In the genomic region with DNA sequence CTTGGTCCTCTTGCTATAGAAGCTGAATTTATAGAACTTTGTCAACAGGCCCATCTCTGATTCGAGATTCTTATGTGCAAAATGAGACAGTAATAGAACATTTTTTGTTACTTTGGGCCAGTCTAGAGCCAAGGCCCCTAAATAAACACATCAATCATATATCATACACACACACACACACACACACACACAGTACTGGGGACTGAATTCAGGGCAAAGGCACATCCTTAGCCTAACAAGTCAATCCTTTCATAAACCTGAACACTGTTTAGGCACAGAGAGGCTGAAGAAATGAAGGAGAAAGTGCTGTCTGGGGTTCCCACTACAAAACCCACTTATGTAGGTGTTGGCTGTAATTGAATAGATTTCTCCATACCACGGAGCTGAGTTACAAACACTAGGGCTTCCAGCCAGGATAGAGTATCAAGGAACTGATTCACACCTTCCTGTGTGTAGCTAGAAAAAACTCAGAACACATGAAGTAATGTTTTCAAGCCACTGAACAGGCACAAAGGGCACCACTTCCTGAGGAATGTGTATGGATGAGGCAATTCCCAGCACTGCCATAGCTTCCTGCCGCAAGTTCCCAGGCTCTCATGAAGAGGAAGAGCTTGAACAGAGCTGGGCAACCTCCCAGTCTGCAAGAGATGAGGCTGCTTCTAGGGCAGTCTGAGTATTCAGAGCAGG, we compare ENCODE assay signal across 8 mouse cellular contexts. TPM values are rescaled to one million over a fixed set of nuclear protein-coding genes. Genes with fewer than 3 reads are reported as not detected.
A peak's percentile ranks its signal among the peaks of the same experiment; 100 is the strongest.
DNase-seq lines count a peak whose midpoint lies in the region; ATAC-seq and TF ChIP-seq lines count a peak whose summit lies in the region.

No protein-coding gene starts in this region.

- DNase-seq in adrenal gland, postnatal 14 days = peak; percentile 44
- no peak for DNase-seq in adrenal gland, postnatal 4 days (ENCODE audit: low spot score in 2 of 2)
- peak; percentile 63 for DNase-seq in kidney, postnatal 14 days
- peak; percentile 39 for DNase-seq in midbrain, postnatal 0 days (ENCODE audit: low spot score)
- no peak for DNase-seq in gastrocnemius, postnatal 14 days
- DNase-seq in layer of hippocampus, adult 2 months (ENCODE audit: low spot score in 2 of 2) = no peak

- no peak overlapping the region for H3K9ac ChIP-seq in midbrain, postnatal 0 days (replicated peaks; ENCODE audit: low read length, poor library complexity, severe bottlenecking)

- no peak overlapping the region for H3K4me2 ChIP-seq in midbrain, postnatal 0 days (ENCODE audit: low read depth, low read length, poor library complexity, severe bottlenecking)

- no peaks in the 10 kb centered on the region for H3K36me3 ChIP-seq in midbrain, postnatal 0 days (ENCODE audit: insufficient read depth, low read length)

- peak overlapping the region; percentile 58; the same call in 1 of the 2 replicates for H3K27ac ChIP-seq in midbrain, postnatal 0 days (ENCODE audit: low read depth, low read length)
- H3K27ac ChIP-seq in layer of hippocampus, adult 2 months = no peak overlapping the region; the same call in 1 of the 2 replicates

- H3K27me3 ChIP-seq in midbrain, postnatal 0 days (ENCODE audit: insufficient read depth, low read length) = no peaks in the 10 kb centered on the region

- 0 out of 2 replicates have a peak, but pooled peaks cover under 1% of the 10 kb centered on the region for H3K4me1 ChIP-seq in midbrain, postnatal 0 days (ENCODE audit: insufficient read depth, low read length)

- peak; percentile 61 for ATAC-seq in granulocyte monocyte progenitor cell, adult 5-6 weeks (replicated peaks; ENCODE audit: poor library complexity, severe bottlenecking)
- ATAC-seq in midbrain, postnatal 0 days (ENCODE audit: low FRiP score) = no peak
- no peak for ATAC-seq in erythroid progenitor cell, adult 5-6 weeks (replicated peaks; ENCODE audit: low FRiP score, poor library complexity, severe bottlenecking)

- WGBS in midbrain, postnatal 0 days = 64% methylated on average over 3 of the region's 3 CpGs

- H3K4me3 ChIP-seq in midbrain, postnatal 0 days (ENCODE audit: low read depth, low read length) = no peak overlapping the region
- no peak overlapping the region for H3K4me3 ChIP-seq in layer of hippocampus, adult 2 months

- H3K9me3 ChIP-seq in midbrain, postnatal 0 days (ENCODE audit: low read length) = no peaks in the 10 kb centered on the region

- intact Hi-C loops in gastrocnemius, postnatal 14 days (cut with DNase I; ENCODE audit: low total_unique reads) = no loop called here

- TF ChIP-seq CTCF in midbrain, postnatal 0 days (IDR thresholded peaks at IDR 0.05) = no peak
- no peak for TF ChIP-seq CTCF in layer of hippocampus, adult 2 months (conservative IDR thresholded peaks at IDR 0.05)

RNA-seq across cellular contexts. Expression of a gene that starts 13.4 kb away (rescaled TPM):
- total RNA-seq in adrenal gland, postnatal 14 days (2021) = 4.3 and 4.4 TPM in 2 replicates
- total RNA-seq in adrenal gland, postnatal 4 days (2021) = 1 to 10 TPM; 4.1 to 4.2 TPM
- 3.7 and 4.6 TPM in 2 replicates for total RNA-seq in granulocyte monocyte progenitor cell, adult 5-6 weeks (2014; fragmentation: Nextera tagmentation)
- 3.0 and 4.8 TPM in 2 replicates for total RNA-seq in granulocyte monocyte progenitor cell, adult 5-6 weeks (2017)
- 2.4 and 3.2 TPM in 2 replicates for total RNA-seq in midbrain, postnatal 0 days (2014; rRNA removed)
- polyA plus RNA-seq in midbrain, postnatal 0 days (2015; fragmentation: Nextera tagmentation; extraction: Ambion mirVana) = 3.0 and 3.2 TPM in 2 replicates
- 1 to 10 TPM; 2.4 to 3.1 TPM for total RNA-seq in gastrocnemius, postnatal 14 days (2021)
- 1 to 10 TPM; 4.3 to 4.5 TPM for total RNA-seq in layer of hippocampus, adult 2 months (2021)
- 4.0 TPM in 1 of 2 replicates, not detected in the other for total RNA-seq in erythroid progenitor cell, adult 5-6 weeks (2015; ENCODE audit: low replicate concordance)
- 0.23 and 2.1 TPM in 2 replicates for total RNA-seq in erythroid progenitor cell, adult 5-6 weeks (2017; ENCODE audit: low replicate concordance)

RNA-seq across cellular contexts. Expression of a gene that starts 14.4 kb away (rescaled TPM):
- 63.6 and 119 TPM in 2 replicates for total RNA-seq in adrenal gland, postnatal 14 days (2021)
- 10 to 100 TPM; 28.0 to 33.7 TPM for total RNA-seq in adrenal gland, postnatal 4 days (2021)
- 7.1 and 19.9 TPM in 2 replicates for total RNA-seq in granulocyte monocyte progenitor cell, adult 5-6 weeks (2014; fragmentation: Nextera tagmentation)
- total RNA-seq in granulocyte monocyte progenitor cell, adult 5-6 weeks (2017) = 8.1 and 14.6 TPM in 2 replicates
- 60.6 and 69.2 TPM in 2 replicates for total RNA-seq in midbrain, postnatal 0 days (2014; rRNA removed)
- polyA plus RNA-seq in midbrain, postnatal 0 days (2015; fragmentation: Nextera tagmentation; extraction: Ambion mirVana) = 52.0 and 53.4 TPM in 2 replicates
- 10 to 100 TPM; 18.1 to 47.8 TPM for total RNA-seq in gastrocnemius, postnatal 14 days (2021)
- total RNA-seq in layer of hippocampus, adult 2 months (2021) = 10 to 100 TPM; 54.5 to 57.6 TPM
- total RNA-seq in erythroid progenitor cell, adult 5-6 weeks (2015; ENCODE audit: low replicate concordance) = 5.4 and 7.2 TPM in 2 replicates
- 14.8 and 19.0 TPM in 2 replicates for total RNA-seq in erythroid progenitor cell, adult 5-6 weeks (2017; ENCODE audit: low replicate concordance)

RNA-seq across cellular contexts. Expression of a gene that starts 41.1 kb away (rescaled TPM):
- total RNA-seq in adrenal gland, postnatal 14 days (2021) = 75.8 and 80.5 TPM in 2 replicates
- 10 to 100 TPM; 49.2 to 60.7 TPM for total RNA-seq in adrenal gland, postnatal 4 days (2021)
- 17.8 and 32.2 TPM in 2 replicates for total RNA-seq in granulocyte monocyte progenitor cell, adult 5-6 weeks (2014; fragmentation: Nextera tagmentation)
- total RNA-seq in granulocyte monocyte progenitor cell, adult 5-6 weeks (2017) = 15.2 and 23.4 TPM in 2 replicates
- 33.3 and 41.1 TPM in 2 replicates for total RNA-seq in midbrain, postnatal 0 days (2014; rRNA removed)
- polyA plus RNA-seq in midbrain, postnatal 0 days (2015; fragmentation: Nextera tagmentation; extraction: Ambion mirVana) = 56.2 and 62.3 TPM in 2 replicates
- 10 to 100 TPM; 41.3 to 43.2 TPM for total RNA-seq in gastrocnemius, postnatal 14 days (2021)
- 10 to 100 TPM; 33.8 to 35.5 TPM for total RNA-seq in layer of hippocampus, adult 2 months (2021)
- total RNA-seq in erythroid progenitor cell, adult 5-6 weeks (2015; ENCODE audit: low replicate concordance) = 0.42 and 0.72 TPM in 2 replicates
- total RNA-seq in erythroid progenitor cell, adult 5-6 weeks (2017; ENCODE audit: low replicate concordance) = 0.51 TPM in 1 of 2 replicates, not detected in the other

RNA-seq across cellular contexts. Expression of a gene that starts 48.8 kb away (rescaled TPM):
- total RNA-seq in adrenal gland, postnatal 14 days (2021) = 7.1 and 9.6 TPM in 2 replicates
- total RNA-seq in adrenal gland, postnatal 4 days (2021) = 10 to 100 TPM; 11.5 to 33.6 TPM
- 24.8 and 50.9 TPM in 2 replicates for total RNA-seq in granulocyte monocyte progenitor cell, adult 5-6 weeks (2014; fragmentation: Nextera tagmentation)
- total RNA-seq in granulocyte monocyte progenitor cell, adult 5-6 weeks (2017) = 51.1 and 62.2 TPM in 2 replicates
- 0.57 TPM in 1 of 2 replicates, not detected in the other for total RNA-seq in midbrain, postnatal 0 days (2014; rRNA removed)
- 0.35 and 0.44 TPM in 2 replicates for polyA plus RNA-seq in midbrain, postnatal 0 days (2015; fragmentation: Nextera tagmentation; extraction: Ambion mirVana)
- total RNA-seq in gastrocnemius, postnatal 14 days (2021) = 1 to 10 TPM; 2.6 to 4.7 TPM
- under 1 TPM in 1 of 2 experiments, not detected in 1; 0.69 TPM for total RNA-seq in layer of hippocampus, adult 2 months (2021)
- 1,234 and 1,375 TPM in 2 replicates for total RNA-seq in erythroid progenitor cell, adult 5-6 weeks (2015; ENCODE audit: low replicate concordance)
- 165 and 167 TPM in 2 replicates for total RNA-seq in erythroid progenitor cell, adult 5-6 weeks (2017; ENCODE audit: low replicate concordance)

RNA-seq across cellular contexts. Expression of a gene that starts 55.1 kb away (rescaled TPM):
- 142 and 159 TPM in 2 replicates for total RNA-seq in adrenal gland, postnatal 14 days (2021)
- 100 to 1,000 TPM in 1 of 2 experiments, 10 to 100 TPM in 1; 94.9 to 121 TPM for total RNA-seq in adrenal gland, postnatal 4 days (2021)
- total RNA-seq in granulocyte monocyte progenitor cell, adult 5-6 weeks (2014; fragmentation: Nextera tagmentation) = 11.7 and 20.7 TPM in 2 replicates
- 5.5 and 11.2 TPM in 2 replicates for total RNA-seq in granulocyte monocyte progenitor cell, adult 5-6 weeks (2017)
- total RNA-seq in midbrain, postnatal 0 days (2014; rRNA removed) = 336 and 450 TPM in 2 replicates
- polyA plus RNA-seq in midbrain, postnatal 0 days (2015; fragmentation: Nextera tagmentation; extraction: Ambion mirVana) = 198 and 224 TPM in 2 replicates
- total RNA-seq in gastrocnemius, postnatal 14 days (2021) = 10 to 100 TPM; 44.1 to 49.3 TPM
- total RNA-seq in layer of hippocampus, adult 2 months (2021) = 100 to 1,000 TPM; 160 to 170 TPM
- total RNA-seq in erythroid progenitor cell, adult 5-6 weeks (2015; ENCODE audit: low replicate concordance) = 5.8 and 7.5 TPM in 2 replicates
- 3.7 and 7.2 TPM in 2 replicates for total RNA-seq in erythroid progenitor cell, adult 5-6 weeks (2017; ENCODE audit: low replicate concordance)

Comparison
In these comparisons a context has a peak if more than half of its experiments do, and no peak if none do; other contexts are left out.
1. DNase-seq: peak in adrenal gland, postnatal 14 days (single experiment), kidney, postnatal 14 days (single experiment) and midbrain, postnatal 0 days (single experiment); none in adrenal gland, postnatal 4 days (0 of 2), gastrocnemius, postnatal 14 days (single experiment) and layer of hippocampus, adult 2 months (0 of 2).
2. RNA of a gene that starts 41.1 kb away (total RNA-seq): 75.8 to 80.5 TPM in adrenal gland, postnatal 14 days, 49.2 to 60.7 TPM in adrenal gland, postnatal 4 days, 41.3 to 43.2 TPM in gastrocnemius, postnatal 14 days, 33.3 to 41.1 TPM in midbrain, postnatal 0 days, 33.8 to 35.5 TPM in layer of hippocampus, adult 2 months and 15.2 to 32.2 TPM in granulocyte monocyte progenitor cell, adult 5-6 weeks; 0.42 to 0.72 TPM in erythroid progenitor cell, adult 5-6 weeks; every median in the first group is over 4 times any median in the second.